In the genomic region with DNA sequence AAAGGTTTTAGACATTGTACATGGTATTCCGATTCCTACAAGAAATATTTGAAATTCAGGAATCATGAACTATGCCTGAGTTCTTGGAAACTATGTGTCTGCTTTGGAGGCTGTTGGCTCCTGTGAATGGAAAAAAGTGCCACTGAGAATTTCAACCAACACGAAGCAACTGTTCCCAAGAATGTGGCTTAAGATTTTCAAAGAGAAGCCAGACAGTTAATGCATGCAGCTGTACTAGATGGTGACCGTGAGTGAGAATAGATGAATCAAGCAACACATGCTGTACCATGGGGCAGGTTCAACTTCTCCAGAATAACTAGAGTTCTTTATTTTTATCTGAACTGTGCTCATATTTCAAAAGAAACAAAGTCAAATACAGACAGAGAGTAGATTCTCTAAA, we compare ENCODE assay signal across 22 mouse cellular contexts. TPM values are rescaled to one million over a fixed set of nuclear protein-coding genes. Genes with fewer than 3 reads are reported as not detected.
DNase-seq lines count a peak whose midpoint lies in the region; ATAC-seq and TF ChIP-seq lines count a peak whose summit lies in the region.
"Had no signal": no experiment of that assay in that cellular context is flagged by ENCODE, and none has a peak within 500 bp of the region (broad histone marks: within the 10 kb centered on the region; RNA-seq: fewer than 3 reads in every experiment).

No protein-coding gene starts in this region.

- H3K9me3 ChIP-seq in embryonic facial prominence, embryonic 14.5 days (ENCODE audit: control insufficient read depth, low read length) = no peaks in the 10 kb centered on the region
- no peaks in the 10 kb centered on the region for H3K9me3 ChIP-seq in embryonic facial prominence, embryonic 10.5 days
- H3K9me3 ChIP-seq: embryonic facial prominence, embryonic 12.5 days; forebrain, embryonic 13.5 days; G1E; heart, embryonic 12.5 days; hindbrain, embryonic 10.5 days had no signal

- DNase-seq in embryonic facial prominence, embryonic 14.5 days (ENCODE audit: low spot score) = peak; percentile 38
- DNase-seq in embryonic facial prominence, embryonic 10.5 days (ENCODE audit: low spot score) = no peak
- no peak for DNase-seq in left cerebral cortex, adult 2 months (ENCODE audit: extremely low spot score in 1 of 2, low spot score in 2 of 2)
- no peak for DNase-seq in left cerebral cortex, adult 11 months (ENCODE audit: low spot score)
- peak; percentile 19 for DNase-seq in right cerebral cortex, adult 18-20 months
- no peak for DNase-seq in right cerebral cortex, postnatal 4 days
- DNase-seq in ovary, postnatal 14 days (ENCODE audit: low spot score) = no peak
- DNase-seq in cerebellum, postnatal 36 days = no peak
- DNase-seq: adrenal gland, postnatal 10 days; B cell, adult 2 months; cerebellum, adult 18-20 months; cerebellum, postnatal 10 days; embryo, embryonic 11 days; gastrocnemius, adult 2 months; gastrocnemius, postnatal 25 days had no signal

- H3K4me2 ChIP-seq in embryonic facial prominence, embryonic 14.5 days (ENCODE audit: low read depth, low read length) = no peak overlapping the region
- H3K4me2 ChIP-seq: embryonic facial prominence, embryonic 12.5 days; forebrain, embryonic 13.5 days; heart, embryonic 12.5 days; hindbrain, embryonic 14.5 days had no signal

- H3K4me3 ChIP-seq in embryonic facial prominence, embryonic 14.5 days (ENCODE audit: low read depth, low read length) = no peak overlapping the region
- H3K4me3 ChIP-seq in embryonic facial prominence, embryonic 10.5 days = no peak overlapping the region
- H3K4me3 ChIP-seq in left cerebral cortex, adult 2 months = no peak overlapping the region
- H3K4me3 ChIP-seq: embryonic facial prominence, embryonic 12.5 days; forebrain, embryonic 13.5 days; gastrocnemius, adult 2 months; heart, embryonic 12.5 days; hindbrain, embryonic 10.5 days had no signal

- no peak for TF ChIP-seq CTCF in left cerebral cortex, adult 2 months (IDR thresholded peaks at IDR 0.05)

- H3K4me1 ChIP-seq in embryonic facial prominence, embryonic 14.5 days (ENCODE audit: control insufficient read depth, insufficient read depth, low read length) = 0 out of 2 replicates have a peak, but pooled peaks cover 4% of the 10 kb centered on the region
- no peaks in the 10 kb centered on the region for H3K4me1 ChIP-seq in embryonic facial prominence, embryonic 10.5 days
- H3K4me1 ChIP-seq: embryonic facial prominence, embryonic 12.5 days; hindbrain, embryonic 10.5 days had no signal

- ATAC-seq in embryonic facial prominence, embryonic 14.5 days (ENCODE audit: low read depth) = no peak
- ATAC-seq: CD4-positive, CD25-positive, alpha-beta regulatory T cell, adult 4 months; forebrain, embryonic 13.5 days had no signal

- intact Hi-C loops in left cerebral cortex, adult 2 months (cut with DNase I) = no loop called here

- no peak overlapping the region for H3K9ac ChIP-seq in embryonic facial prominence, embryonic 14.5 days (ENCODE audit: low read depth, low read length)
- H3K9ac ChIP-seq: embryonic facial prominence, embryonic 12.5 days; forebrain, embryonic 13.5 days; heart, embryonic 12.5 days; hindbrain, embryonic 14.5 days had no signal

- 62% methylated on average over 3 of the region's 3 CpGs for WGBS in embryonic facial prominence, embryonic 14.5 days
- 80% methylated on average over 3 of the region's 3 CpGs for WGBS in embryonic facial prominence, embryonic 10.5 days

- no peak overlapping the region for H3K27ac ChIP-seq in embryonic facial prominence, embryonic 14.5 days (replicated peaks; ENCODE audit: low read depth, low read length)
- H3K27ac ChIP-seq in embryonic facial prominence, embryonic 10.5 days (replicated peaks) = no peak overlapping the region
- H3K27ac ChIP-seq in left cerebral cortex, adult 2 months = peak overlapping the region; percentile 25; the same call in 1 of the 2 replicates
- H3K27ac ChIP-seq: embryonic facial prominence, embryonic 12.5 days; forebrain, embryonic 13.5 days; hindbrain, embryonic 10.5 days; hindbrain, embryonic 14.5 days had no signal

- no peaks in the 10 kb centered on the region for H3K27me3 ChIP-seq in embryonic facial prominence, embryonic 14.5 days (replicated peaks; ENCODE audit: control insufficient read depth, insufficient read depth, low read length)
- no peaks in the 10 kb centered on the region for H3K27me3 ChIP-seq in embryonic facial prominence, embryonic 10.5 days (replicated peaks; ENCODE audit: low read depth, poor library complexity, severe bottlenecking)
- H3K27me3 ChIP-seq: embryonic facial prominence, embryonic 12.5 days; forebrain, embryonic 13.5 days; heart, embryonic 12.5 days had no signal

- no peaks in the 10 kb centered on the region for H3K36me3 ChIP-seq in embryonic facial prominence, embryonic 14.5 days (ENCODE audit: control insufficient read depth, insufficient read depth, low read length)
- H3K36me3 ChIP-seq in embryonic facial prominence, embryonic 10.5 days (replicated peaks) = no peaks in the 10 kb centered on the region
- H3K36me3 ChIP-seq: embryonic facial prominence, embryonic 12.5 days; G1E; heart, embryonic 12.5 days; hindbrain, embryonic 10.5 days had no signal

RNA-seq across cellular contexts. Expression of gene Mef2c, which starts 23.4 kb away (rescaled TPM):
- 195 and 224 TPM in 2 replicates for polyA plus RNA-seq in embryonic facial prominence, embryonic 14.5 days (2014; fragmentation: Nextera tagmentation; extraction: Ambion mirVana)
- polyA plus RNA-seq in embryonic facial prominence, embryonic 10.5 days (2016; fragmentation: Nextera tagmentation; extraction: Ambion mirVana) = 17.9 and 18.1 TPM in 2 replicates
- 100 to 1,000 TPM; 545 to 647 TPM for total RNA-seq in left cerebral cortex, adult 2 months (2021)
- polyA plus RNA-seq: G1E had no signal

Comparison
In these comparisons a context has a peak if more than half of its experiments do, and no peak if none do; other contexts are left out.
1. DNase-seq: peak in embryonic facial prominence, embryonic 14.5 days (single experiment) and right cerebral cortex, adult 18-20 months (single experiment); none in embryonic facial prominence, embryonic 10.5 days (single experiment), left cerebral cortex, adult 2 months (0 of 2), left cerebral cortex, adult 11 months (single experiment), right cerebral cortex, postnatal 4 days (single experiment), ovary, postnatal 14 days (single experiment) and cerebellum, postnatal 36 days (0 of 2).
2. RNA of gene Mef2c, which starts 23.4 kb away (polyA plus RNA-seq): 195 to 224 TPM in embryonic facial prominence, embryonic 14.5 days; 17.9 to 18.1 TPM in embryonic facial prominence, embryonic 10.5 days; every median in the first group is over 10 times any median in the second.